Mouse (Mus musculus): ENCODE results near the gene E330034G19Rik. TPM values are rescaled to one million over a fixed set of nuclear protein-coding genes. Genes with fewer than 3 reads are reported as not detected.

The E330034G19Rik gene
- polyA plus RNA-seq (2012; rRNA removed) (not detected in 2 replicates), polyA plus RNA-seq (2014; fragmentation: Nextera tagmentation; extraction: Ambion mirVana) (not detected in 2 replicates)

DNA sequence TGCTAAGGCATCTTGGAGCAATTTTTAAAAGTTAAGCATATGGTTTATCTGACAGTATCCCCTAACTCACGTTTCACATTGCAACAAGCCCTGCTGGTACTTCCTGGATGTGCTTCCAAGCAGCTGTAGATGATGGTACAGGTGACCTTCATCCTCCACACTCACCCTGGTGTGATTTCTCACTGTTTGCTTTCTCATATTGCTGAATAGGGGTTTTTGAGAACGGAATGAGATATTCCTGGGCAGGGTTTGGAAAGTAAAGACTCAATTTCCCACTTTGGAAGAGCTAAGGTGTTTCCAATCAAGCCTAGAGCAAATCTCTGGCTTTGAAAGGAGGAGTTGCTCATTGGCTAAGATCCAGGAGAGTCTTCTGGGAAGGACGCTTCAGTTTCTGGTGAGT lies at the start of gene E330034G19Rik:
Gene E330034G19Rik (plus strand): TSS at position 301 of the 400 bp plus-strand sequence.
- Histone ChIP-seq H3K27ac (replicated peaks; ENCODE audit: low read depth, low read length) (no peak within 1 kb of the TSS), H3K4me1 (ENCODE audit: control insufficient read depth, insufficient read depth, low read length) (no peaks in the 10 kb centered on the region), H3K36me3 (ENCODE audit: control insufficient read depth, insufficient read depth, low read length) (no peaks in the 10 kb centered on the region), H3K9ac (ENCODE audit: low read depth, low read length, severe bottlenecking) (no peak within 1 kb of the TSS), H3K4me2 (replicated peaks; ENCODE audit: low read depth, low read length, severe bottlenecking) (no peak within 1 kb of the TSS), H3K4me3 (replicated peaks; ENCODE audit: low read length) (no peak within 1 kb of the TSS), H3K9me3 (ENCODE audit: control insufficient read depth, low read length) (no peaks in the 10 kb centered on the region), H3K27me3 (ENCODE audit: control insufficient read depth, insufficient read depth, low read length) (no peaks in the 10 kb centered on the region)
- no peak for ATAC-seq (ENCODE audit: low FRiP score, low read depth)
- WGBS = 57% methylated on average over 3 of the region's 3 CpGs
- TF ChIP-seq POLR2A (IDR thresholded peaks at IDR 0.05; ENCODE audit: borderline replicate concordance, extremely low read depth, insufficient read depth, insufficient read length) = no peak
- no peak for DNase-seq (ENCODE audit: low spot score)

DNA sequence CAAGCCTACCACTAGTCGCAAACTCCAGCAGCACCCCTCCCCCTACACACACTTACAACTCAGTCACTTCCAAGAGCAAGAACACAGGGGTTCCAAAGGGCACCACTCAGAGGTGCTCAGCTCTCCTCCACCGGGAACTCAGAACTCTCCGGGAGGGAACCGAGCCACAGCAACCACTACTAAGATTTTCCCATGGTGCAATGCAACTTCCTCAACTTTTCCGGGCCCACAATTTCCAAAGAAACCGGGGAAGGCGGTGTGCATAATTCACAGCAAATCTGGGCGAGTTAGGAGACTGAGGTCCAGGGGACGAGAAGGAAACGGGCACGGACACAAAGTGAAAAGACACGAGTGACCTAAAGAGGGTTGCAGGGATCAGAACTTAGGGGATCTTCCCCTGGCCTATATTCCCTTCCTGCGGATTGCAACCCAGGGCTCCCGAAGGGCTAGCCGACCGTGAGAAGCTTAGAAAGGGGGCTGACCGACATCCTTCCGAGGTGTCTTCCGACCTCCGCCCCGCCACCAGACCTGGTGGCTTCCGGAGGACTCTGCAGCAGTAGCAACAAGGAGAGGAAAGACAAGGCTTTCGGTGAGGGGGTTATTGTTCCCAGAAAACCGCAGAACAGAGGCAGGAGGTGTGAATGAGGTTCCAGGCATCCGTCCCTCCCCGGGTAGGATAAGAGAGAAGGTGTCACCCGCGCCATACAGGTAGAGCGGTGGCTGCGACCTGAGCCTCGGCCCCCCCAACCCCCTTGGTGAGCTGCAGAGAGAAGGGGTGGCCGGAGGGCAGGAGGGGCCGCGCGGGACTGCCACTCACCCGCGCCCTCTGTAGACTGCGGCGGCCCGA lies 48.5 kb upstream of the E330034G19Rik start:
- Histone ChIP-seq H3K27ac (replicated peaks; ENCODE audit: low read depth, low read length) (peak overlapping the region; percentile 97), H3K4me3 (replicated peaks; ENCODE audit: low read length) (peak overlapping the region; percentile 80), H3K36me3 (ENCODE audit: control insufficient read depth, insufficient read depth, low read length) (peaks cover 18% of the 10 kb centered on the region), H3K27me3 (ENCODE audit: control insufficient read depth, insufficient read depth, low read length) (no peaks in the 10 kb centered on the region), H3K4me1 (ENCODE audit: control insufficient read depth, insufficient read depth, low read length) (peaks cover 30% of the 10 kb centered on the region), H3K4me2 (replicated peaks; ENCODE audit: low read depth, low read length, severe bottlenecking) (peak overlapping the region; percentile 86), H3K9ac (ENCODE audit: low read depth, low read length, severe bottlenecking) (peak overlapping the region; percentile 94), H3K9me3 (ENCODE audit: control insufficient read depth, low read length) (no peaks in the 10 kb centered on the region)
- no peak for TF ChIP-seq POLR2A (IDR thresholded peaks at IDR 0.05; ENCODE audit: borderline replicate concordance, extremely low read depth, insufficient read depth, insufficient read length)
- 1% methylated on average over 35 of the region's 40 CpGs for WGBS
- DNase-seq (ENCODE audit: low spot score) = no peak
- no peak for ATAC-seq (ENCODE audit: low FRiP score, low read depth)

DNA sequence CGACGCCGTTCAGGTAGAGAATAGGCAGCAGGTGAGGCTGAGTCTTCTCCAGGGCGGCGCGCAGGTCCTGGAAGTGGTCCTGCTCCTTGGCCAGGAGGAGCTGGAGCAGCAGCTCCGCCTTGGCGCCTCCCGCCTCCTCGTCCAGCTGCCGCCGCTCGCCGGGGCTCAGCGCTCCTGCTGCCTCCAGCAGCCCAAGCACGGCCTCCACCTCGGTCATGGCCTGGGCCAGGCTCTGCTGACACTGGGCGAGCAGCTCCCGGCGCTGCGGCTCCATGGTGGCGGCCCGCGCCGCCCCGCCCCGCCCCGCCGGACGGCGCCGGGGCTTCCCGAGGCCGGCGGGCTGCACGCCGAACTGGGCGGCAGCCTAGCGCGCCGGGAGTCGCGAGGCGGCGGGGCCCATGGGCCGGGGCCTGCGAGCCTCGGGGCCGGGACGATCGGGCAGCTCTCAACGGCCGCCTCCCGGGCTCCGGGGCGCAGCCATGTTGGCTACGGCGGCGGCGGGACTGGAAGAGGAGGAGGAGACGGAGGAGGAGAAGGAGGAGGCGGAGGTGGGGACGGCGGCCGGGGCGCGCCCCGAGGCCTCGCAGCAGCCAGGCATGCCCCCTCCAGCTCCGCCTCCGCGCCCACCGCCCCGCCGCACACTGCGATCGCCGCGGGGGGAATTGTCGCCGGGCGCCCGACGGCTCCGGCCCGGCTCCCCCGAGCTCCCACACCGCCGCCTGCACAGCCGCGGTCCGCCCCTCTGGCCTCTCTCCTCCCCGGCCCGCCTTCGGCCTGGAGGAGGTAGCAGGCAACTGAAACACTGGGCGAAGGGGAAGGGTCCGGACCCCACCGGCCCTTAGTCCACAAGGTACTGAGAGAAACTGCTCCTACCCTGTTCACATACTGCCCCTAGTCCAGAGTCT lies 47.6 kb upstream of the E330034G19Rik start, which contains the start of gene Dlg5:
Gene Dlg5 (minus strand): TSS at position 744 of the 905 bp plus-strand sequence.
- under 1% methylated on average over 46 of the region's 98 CpGs for WGBS
- peak within 1 kb of the TSS; percentile 80 for H3K4me3 ChIP-seq (replicated peaks; ENCODE audit: low read length)
- ATAC-seq (ENCODE audit: low FRiP score, low read depth) (peak; percentile 90), DNase-seq (ENCODE audit: low spot score) (peak; percentile 52)
- peak within 1 kb of the TSS; percentile 97 for H3K27ac ChIP-seq (replicated peaks; ENCODE audit: low read depth, low read length)
- peak within 1 kb of the TSS; percentile 94 for H3K9ac ChIP-seq (ENCODE audit: low read depth, low read length, severe bottlenecking)
- H3K27me3 ChIP-seq (ENCODE audit: control insufficient read depth, insufficient read depth, low read length) = no peaks in the 10 kb centered on the region
- peak within 1 kb of the TSS; percentile 86 for H3K4me2 ChIP-seq (replicated peaks; ENCODE audit: low read depth, low read length, severe bottlenecking)
- peaks cover 18% of the 10 kb centered on the region for H3K36me3 ChIP-seq (ENCODE audit: control insufficient read depth, insufficient read depth, low read length)
- peaks cover 30% of the 10 kb centered on the region for H3K4me1 ChIP-seq (ENCODE audit: control insufficient read depth, insufficient read depth, low read length)
- TF ChIP-seq POLR2A (IDR thresholded peaks at IDR 0.05; ENCODE audit: borderline replicate concordance, extremely low read depth, insufficient read depth, insufficient read length) = peak; percentile 25; the same call in 1 of the 2 replicates
- no peaks in the 10 kb centered on the region for H3K9me3 ChIP-seq (ENCODE audit: control insufficient read depth, low read length)

DNA sequence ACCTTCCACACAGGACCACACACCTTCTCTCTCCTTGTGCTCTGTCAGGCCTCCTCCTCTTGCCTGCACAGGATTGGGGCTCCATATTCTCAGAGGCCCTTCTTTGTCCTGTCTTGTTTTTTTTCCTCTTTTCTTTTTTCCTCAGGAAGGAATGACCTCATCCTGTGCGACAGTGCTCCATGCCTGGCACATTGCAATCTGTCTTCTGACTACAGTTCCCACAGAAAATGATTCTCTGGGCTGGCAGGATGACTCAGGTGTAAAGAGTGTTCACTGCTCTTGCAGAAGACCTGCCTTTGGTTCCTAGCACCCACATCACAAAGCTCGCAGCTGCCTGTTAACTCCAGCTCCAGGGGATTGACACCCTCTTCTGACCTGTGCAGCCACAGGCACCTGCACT lies 43.1 kb upstream of the E330034G19Rik start:
- H3K9ac ChIP-seq (ENCODE audit: low read depth, low read length, severe bottlenecking) = no peak overlapping the region
- H3K4me2 ChIP-seq (replicated peaks; ENCODE audit: low read depth, low read length, severe bottlenecking) = no peak overlapping the region
- H3K27me3 ChIP-seq (ENCODE audit: control insufficient read depth, insufficient read depth, low read length) = no peaks in the 10 kb centered on the region
- DNase-seq (ENCODE audit: low spot score) (no peak), ATAC-seq (ENCODE audit: low FRiP score, low read depth) (no peak)
- H3K9me3 ChIP-seq (ENCODE audit: control insufficient read depth, low read length) = no peaks in the 10 kb centered on the region
- H3K27ac ChIP-seq (replicated peaks; ENCODE audit: low read depth, low read length) = no peak overlapping the region
- H3K4me3 ChIP-seq (replicated peaks; ENCODE audit: low read length) = no peak overlapping the region
- H3K4me1 ChIP-seq (ENCODE audit: control insufficient read depth, insufficient read depth, low read length) = peaks cover 37% of the 10 kb centered on the region
- TF ChIP-seq POLR2A (IDR thresholded peaks at IDR 0.05; ENCODE audit: borderline replicate concordance, extremely low read depth, insufficient read depth, insufficient read length) = no peak
- no peaks in the 10 kb centered on the region for H3K36me3 ChIP-seq (ENCODE audit: control insufficient read depth, insufficient read depth, low read length)
- 62% methylated on average over 2 of the region's 2 CpGs for WGBS

DNA sequence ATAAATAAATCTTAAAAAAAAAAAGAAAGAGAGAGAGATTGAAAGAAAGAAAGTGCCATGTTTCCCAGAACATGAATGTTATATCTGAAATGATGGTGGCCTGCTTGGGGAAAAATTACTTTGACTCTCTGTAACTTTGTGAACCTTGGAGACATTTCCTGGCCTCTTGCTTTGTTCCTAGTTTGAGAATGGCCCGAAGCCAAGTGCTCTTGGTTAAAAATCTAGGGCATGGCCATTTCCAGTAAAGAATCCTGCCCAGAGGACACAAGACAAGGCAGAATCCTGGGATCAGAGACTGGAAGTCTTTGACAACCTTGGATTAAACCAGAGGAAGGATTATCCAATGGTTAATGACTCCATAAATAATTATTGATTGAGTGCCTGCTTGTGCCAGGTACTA lies 41.7 kb upstream of the E330034G19Rik start:
- WGBS = 87% methylated on average over 1 of the region's 1 CpGs
- TF ChIP-seq POLR2A (IDR thresholded peaks at IDR 0.05; ENCODE audit: borderline replicate concordance, extremely low read depth, insufficient read depth, insufficient read length) = no peak
- no peak overlapping the region for H3K9ac ChIP-seq (ENCODE audit: low read depth, low read length, severe bottlenecking)
- H3K27ac ChIP-seq (replicated peaks; ENCODE audit: low read depth, low read length) = no peak overlapping the region
- no peak overlapping the region for H3K4me3 ChIP-seq (replicated peaks; ENCODE audit: low read length)
- no peak overlapping the region for H3K4me2 ChIP-seq (replicated peaks; ENCODE audit: low read depth, low read length, severe bottlenecking)
- no peaks in the 10 kb centered on the region for H3K36me3 ChIP-seq (ENCODE audit: control insufficient read depth, insufficient read depth, low read length)
- DNase-seq (ENCODE audit: low spot score) (no peak), ATAC-seq (ENCODE audit: low FRiP score, low read depth) (no peak)
- peaks cover 47% of the 10 kb centered on the region for H3K4me1 ChIP-seq (ENCODE audit: control insufficient read depth, insufficient read depth, low read length)
- no peaks in the 10 kb centered on the region for H3K27me3 ChIP-seq (ENCODE audit: control insufficient read depth, insufficient read depth, low read length)
- no peaks in the 10 kb centered on the region for H3K9me3 ChIP-seq (ENCODE audit: control insufficient read depth, low read length)

Measured in limb, embryonic 14.5 days (tissue).